Mouse (Mus musculus) mouse embryonic stem cell (cell line): ENCODE measurements around the gene Klhl36.

Experiments used
- in situ Hi-C, 2 experiments: fragments of 300-500 bp; cut with MboI; formaldehyde crosslinking; loops; 1 replicate in 1 of 2; 3 replicates in 1 of 2; pipeline ENCODE4 v1.14.3; 2019 to 2020; ENCODE audit warnings: low sequenced_read_pairs in 2 of 2, low pct_unique_long_range_greater_than_20kb in 1 of 2, mixed read lengths in 1 of 2; ENCODE audit not compliant: unreplicated experiment in 1 of 2

Gene Klhl36

GRCm38 (mm10) chr8:119912643-119913042, 50.6 kb downstream of the Klhl36 start:
- in situ Hi-C loops = no loop called here

GRCm38 (mm10) chr8:119913181-119913580, 51.1 kb downstream of the Klhl36 start:
- in situ Hi-C loops = no loop called here

- in situ Hi-C loops = no loop called here
Measured at GRCm38 (mm10) chr8:119914161-119914560, 52.1 kb downstream of the Klhl36 start.

- in situ Hi-C loops = no loop called here
Measured at GRCm38 (mm10) chr8:119915298-119915697, 53.2 kb downstream of the Klhl36 start.

GRCm38 (mm10) chr8:119916237-119916892, 54.3 kb downstream of the Klhl36 start:
- in situ Hi-C loops = no loop called here

GRCm38 (mm10) chr8:119917415-119917814, 55.3 kb downstream of the Klhl36 start:
- in situ Hi-C loops = no loop called here

- in situ Hi-C loops = no loop called here
Measured at GRCm38 (mm10) chr8:119918155-119918567, 56.1 kb downstream of the Klhl36 start.

GRCm38 (mm10) chr8:119923259-119923658, 61.2 kb downstream of the Klhl36 start:
- in situ Hi-C loops = no loop called here

GRCm38 (mm10) chr8:119925428-119925827, 63.4 kb downstream of the Klhl36 start:
- in situ Hi-C loops = no loop called here

- in situ Hi-C loops = no loop called here
Measured at GRCm38 (mm10) chr8:119926474-119926873, 64.4 kb downstream of the Klhl36 start.
